Mouse (Mus musculus) liver, postnatal 0 days (tissue): ENCODE results near the gene Fam228a. TPM values are rescaled to one million over a fixed set of nuclear protein-coding genes. Genes with fewer than 3 reads are reported as not detected.
"Not testable (repeated sequence)": the region's sequence is repeated elsewhere in the genome, so short reads cannot be mapped to it uniquely, and the experiment has no call there.

Experiments
- ATAC-seq: fragments of 200-750 bp; cut with Nextera tagmentation; 2 replicates; pipeline ENCODE4 v1.8.0; 2017; ENCODE audit warnings: mild to moderate bottlenecking, moderate library complexity
- DNase-seq: peaks from one replicate; pipeline ENCODE4 v3.0.0-alpha.2; 2016
- H3K27ac ChIP-seq: fragments of 300-500 bp; sonication (generic); 2 replicates; pipeline ENCODE4 v1.5.1; 2014; ENCODE audit warnings: antibody characterized with exemption, moderate library complexity, mild to moderate bottlenecking, low read depth
- H3K27me3 ChIP-seq: fragments of 300-500 bp; sonication (generic); 2 replicates; pipeline ENCODE4 v1.6.1; 2014; ENCODE audit warnings: low read length, control low read depth, mixed read lengths; ENCODE audit not compliant: insufficient read depth
- H3K36me3 ChIP-seq: fragments of 300-500 bp; sonication (generic); replicated peaks from 2 replicates; pipeline ENCODE4 v1.6.1; 2014; ENCODE audit warnings: mild to moderate bottlenecking, control low read depth, low read length, moderate library complexity, mixed read lengths; ENCODE audit not compliant: insufficient read depth
- H3K4me1 ChIP-seq: fragments of 300-500 bp; sonication (generic); 2 replicates; pipeline ENCODE4 v1.6.1; 2014; ENCODE audit warnings: antibody characterized with exemption, mild to moderate bottlenecking, control low read depth; ENCODE audit not compliant: insufficient read depth
- H3K4me2 ChIP-seq: fragments of 300-500 bp; sonication (generic); 2 replicates; pipeline ENCODE4 v1.6.1; 2014; ENCODE audit warnings: low read depth, mild to moderate bottlenecking, low read length, moderate library complexity, mixed read lengths
- H3K4me3 ChIP-seq: fragments of 300-500 bp; sonication (generic); 2 replicates; pipeline ENCODE4 v1.5.1; 2014; ENCODE audit warnings: low read depth, low read length
- H3K9ac ChIP-seq: fragments of 300-500 bp; sonication (generic); replicated peaks from 2 replicates; pipeline ENCODE4 v1.6.1; 2014; ENCODE audit warnings: mild to moderate bottlenecking, moderate library complexity
- H3K9me3 ChIP-seq: fragments of 300-500 bp; sonication (generic); 2 replicates; pipeline ENCODE4 v1.6.1; 2016; ENCODE audit warnings: mild to moderate bottlenecking, control low read depth, low read length, mixed read lengths
- CTCF ChIP-seq: sonication (generic); IDR thresholded peaks from 2 replicates; pipeline ENCODE4 v1.5.1; 2016; ENCODE audit warnings: antibody characterized with exemption, low read depth
- EP300 ChIP-seq: IDR thresholded peaks from 2 replicates; pipeline ENCODE4 v1.6.1; 2016; ENCODE audit warnings: antibody characterized with exemption, low read depth, mild to moderate bottlenecking
- WGBS: fragments of 180-500 bp; shearing (Covaris S2); extraction: QIAGEN DNeasy Blood & Tissue Kit; methylation state at CpG from one replicate; pipeline ENCODE4 v1.1.7; 2014; ENCODE audit not compliant: insufficient replicate concordance; 5-methylcytosine and 5-hydroxymethylcytosine counted together
- polyA plus RNA-seq: library from polyadenylated mRNA; unstranded; fragments of >200 nt; fragmentation: Nextera tagmentation; extraction: Ambion mirVana; gene quantifications from 2 replicates; pipeline ENCODE4 v1.2.1, GENCODE M21; 2015

Fam228a gene
- polyA plus RNA-seq, 1 experiment from 2014 or later, result 0.07 TPM

DNA sequence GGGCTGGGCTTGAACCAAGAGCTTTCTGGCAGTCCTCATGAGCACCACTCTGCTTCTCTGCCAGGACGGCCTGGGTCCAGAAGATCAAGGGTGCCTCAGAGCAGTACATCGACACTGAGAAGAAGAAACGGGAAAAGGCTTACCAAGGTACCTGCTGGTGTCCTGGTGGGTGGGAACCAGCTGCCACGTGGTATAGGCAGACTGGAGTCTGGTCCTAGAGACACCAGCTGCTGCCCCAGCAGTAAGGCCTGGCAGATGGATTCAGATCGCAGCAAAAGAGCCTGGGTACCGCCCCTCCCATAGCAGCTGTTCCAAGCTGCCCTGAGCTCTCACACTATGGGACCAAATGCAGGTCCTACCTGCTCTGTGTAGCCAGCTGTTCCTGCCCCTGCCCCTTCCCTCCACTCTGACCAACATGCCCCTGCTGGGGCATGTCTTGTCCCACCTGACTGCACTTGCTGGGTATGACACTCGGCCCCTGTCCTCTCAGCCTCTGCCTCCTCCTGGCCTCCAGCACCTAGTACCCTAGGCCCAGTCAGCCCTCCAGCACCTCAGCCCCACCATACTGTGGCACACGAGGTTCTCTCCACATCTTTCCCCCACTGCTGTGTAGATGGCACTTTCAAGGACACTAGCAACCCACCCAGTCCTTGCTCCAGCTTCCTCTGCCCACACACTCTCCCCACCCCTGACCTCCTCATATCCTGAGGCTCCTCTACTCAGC, 29.2 kb downstream of the Fam228a start:
- H3K4me1 ChIP-seq, result no peaks in the 10 kb centered on the region
- WGBS, result 69% methylated on average over 8 of the region's 8 CpGs
- no peaks in the 10 kb centered on the region for H3K9me3 ChIP-seq
- H3K9ac ChIP-seq, result no peak overlapping the region
- DNase-seq, result peak; percentile 10
- H3K27ac ChIP-seq, result no peak overlapping the region
- H3K4me2 ChIP-seq, result no peak overlapping the region
- H3K4me3 ChIP-seq, result no peak overlapping the region
- no peaks in the 10 kb centered on the region for H3K27me3 ChIP-seq
- TF ChIP-seq CTCF (no peak), EP300 (no peak)
- no peak for ATAC-seq
- peaks cover 45% of the 10 kb centered on the region for H3K36me3 ChIP-seq

- Histone ChIP-seq H3K9ac (no peak overlapping the region), H3K9me3 (no peaks in the 10 kb centered on the region), H3K27me3 (no peaks in the 10 kb centered on the region), H3K27ac (no peak overlapping the region), H3K4me3 (no peak overlapping the region), H3K36me3 (peaks cover 41% of the 10 kb centered on the region), H3K4me2 (no peak overlapping the region), H3K4me1 (no peaks in the 10 kb centered on the region)
- DNase-seq (peak; percentile 8), ATAC-seq (no peak)
- 81% methylated on average over 4 of the region's 4 CpGs for WGBS
- no peak for TF ChIP-seq EP300
- no peak for TF ChIP-seq CTCF
Measured at GRCm38 (mm10) chr12:4708296-4708695, 29.9 kb downstream of the Fam228a start.

DNA sequence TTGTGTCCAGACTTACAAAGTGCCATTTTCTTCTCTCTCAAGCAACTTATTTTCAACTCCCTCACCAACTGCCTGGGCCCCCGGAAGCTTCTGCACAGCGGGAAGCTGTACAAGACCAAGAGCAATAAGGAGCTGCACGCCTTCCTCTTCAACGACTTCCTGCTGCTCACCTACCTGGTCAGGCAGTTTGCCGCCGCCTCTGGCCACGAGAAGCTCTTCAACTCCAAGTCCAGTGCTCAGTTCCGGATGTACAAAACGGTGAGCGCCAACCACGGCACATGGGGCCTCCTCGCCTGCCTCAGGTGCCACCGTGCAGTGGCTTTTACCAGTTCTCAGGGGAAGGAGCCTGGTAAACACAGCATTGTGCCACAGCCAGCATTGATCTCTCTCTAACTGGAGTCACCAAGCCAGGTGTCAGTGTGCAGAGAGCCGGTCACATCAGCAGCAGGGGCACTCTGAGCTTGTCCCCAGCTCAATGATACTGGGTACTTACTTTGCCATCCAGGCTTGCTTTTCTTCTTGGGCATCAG, 30.7 kb downstream of the Fam228a start:
- 82% methylated on average over 14 of the region's 14 CpGs for WGBS
- no peaks in the 10 kb centered on the region for H3K9me3 ChIP-seq
- H3K4me3 ChIP-seq, result no peak overlapping the region
- H3K27me3 ChIP-seq, result no peaks in the 10 kb centered on the region
- TF ChIP-seq EP300, result no peak
- TF ChIP-seq CTCF, result no peak
- H3K9ac ChIP-seq, result no peak overlapping the region
- DNase-seq (peak; percentile 11), ATAC-seq (no peak)
- H3K4me1 ChIP-seq, result no peaks in the 10 kb centered on the region
- no peak overlapping the region for H3K27ac ChIP-seq
- H3K4me2 ChIP-seq, result no peak overlapping the region
- H3K36me3 ChIP-seq, result peaks cover 37% of the 10 kb centered on the region

GRCm38 (mm10) chr12:4706901-4707300, 31.3 kb downstream of the Fam228a start:
- no peak overlapping the region for H3K4me2 ChIP-seq
- no peaks in the 10 kb centered on the region for H3K4me1 ChIP-seq
- H3K27me3 ChIP-seq, result no peaks in the 10 kb centered on the region
- H3K36me3 ChIP-seq, result peaks cover 41% of the 10 kb centered on the region
- H3K9me3 ChIP-seq, result no peaks in the 10 kb centered on the region
- DNase-seq, result no peak
- WGBS, result 89% methylated on average over 10 of the region's 10 CpGs
- TF ChIP-seq CTCF, result no peak
- no peak for TF ChIP-seq EP300
- H3K27ac ChIP-seq, result no peak overlapping the region
- no peak overlapping the region for H3K9ac ChIP-seq
- no peak for ATAC-seq
- H3K4me3 ChIP-seq, result no peak overlapping the region

DNA sequence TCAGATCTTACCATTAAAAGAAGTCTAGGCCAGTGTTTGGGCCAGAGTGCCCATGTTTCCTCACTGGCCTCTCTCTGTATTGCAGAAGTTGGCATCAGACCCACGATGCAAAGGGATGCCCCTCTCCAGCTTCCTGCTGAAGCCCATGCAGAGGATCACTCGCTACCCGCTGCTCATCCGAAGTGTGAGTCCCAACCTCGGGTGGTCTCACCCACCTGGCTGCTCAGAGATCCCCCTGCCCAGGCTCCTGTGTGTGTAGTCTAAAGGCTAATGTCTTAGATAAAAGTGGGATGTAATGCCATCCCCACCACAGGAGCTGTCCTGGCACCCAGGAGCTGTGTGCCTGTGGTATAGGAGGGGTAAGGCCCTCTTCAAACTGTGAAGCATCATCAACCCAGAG, 32.1 kb downstream of the Fam228a start:
- no peaks in the 10 kb centered on the region for H3K4me1 ChIP-seq
- no peak for ATAC-seq
- H3K27me3 ChIP-seq, result no peaks in the 10 kb centered on the region
- 89% methylated on average over 5 of the region's 5 CpGs for WGBS
- H3K4me3 ChIP-seq, result no peak overlapping the region
- H3K4me2 ChIP-seq, result no peak overlapping the region
- H3K9me3 ChIP-seq, result no peaks in the 10 kb centered on the region
- TF ChIP-seq CTCF, result no peak
- TF ChIP-seq EP300, result no peak
- no peak for DNase-seq
- no peak overlapping the region for H3K27ac ChIP-seq
- peaks cover 42% of the 10 kb centered on the region for H3K36me3 ChIP-seq
- H3K9ac ChIP-seq, result no peak overlapping the region

DNA sequence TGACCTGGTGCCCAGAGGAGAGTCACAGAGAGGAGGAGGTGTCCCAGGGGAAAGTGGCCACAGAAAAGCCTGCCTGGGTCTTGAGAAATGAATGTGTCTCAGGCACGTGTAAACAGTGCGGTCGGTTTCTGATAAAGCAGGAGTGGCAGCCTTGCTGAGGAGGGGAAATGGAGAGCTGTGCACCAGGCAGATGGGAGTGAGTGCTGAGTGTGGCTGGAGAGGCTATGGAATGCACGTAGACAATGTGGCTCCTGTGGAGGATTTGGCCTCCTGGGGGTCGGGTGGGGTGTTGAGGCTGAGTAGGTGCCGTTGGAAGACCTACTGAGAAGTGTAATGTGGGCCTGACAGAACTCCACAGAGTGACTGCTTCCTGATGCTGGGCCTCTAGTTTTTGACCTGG, 32.6 kb downstream of the Fam228a start:
- 73% methylated on average over 6 of the region's 6 CpGs for WGBS
- H3K4me2 ChIP-seq, H3K4me3 ChIP-seq, H3K27ac ChIP-seq, DNase-seq, H3K4me1 ChIP-seq, ATAC-seq, H3K9me3 ChIP-seq, H3K27me3 ChIP-seq, H3K9ac ChIP-seq: not testable (repeated sequence)
- peaks cover 45% of the 10 kb centered on the region for H3K36me3 ChIP-seq
